Mouse (Mus musculus): Measurements from ENCODE around the gene Olfr1425.
"Not testable (repeated sequence)": the region's sequence is repeated elsewhere in the genome, so short reads cannot be mapped to it uniquely, and the experiment has no call there.

Gene Olfr1425

DNA sequence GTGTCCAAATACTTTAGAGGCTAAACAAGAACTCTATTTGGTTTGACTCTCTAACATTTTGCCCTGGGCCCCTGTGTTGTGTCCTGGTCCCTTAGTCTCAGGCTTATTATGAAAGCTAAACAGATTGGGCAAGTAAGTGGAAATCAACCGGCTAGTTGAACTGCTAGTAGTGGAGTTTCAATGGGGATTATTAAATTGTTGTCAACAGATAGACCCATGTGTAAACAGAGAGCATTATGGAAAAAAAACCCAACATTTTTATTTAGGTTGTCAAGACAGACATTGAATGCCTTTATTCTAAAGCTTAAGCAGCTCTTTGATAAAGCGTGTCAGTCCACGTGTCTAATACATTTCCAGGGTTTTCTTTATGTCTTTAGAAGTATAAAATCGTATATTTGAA lies at the start of gene Olfr1425:
Gene Olfr1425 (minus strand): TSS at position 101 of the 400 bp plus-strand sequence.
- DNase-seq (ENCODE audit: low spot score in 2 of 2) = not testable (repeated sequence)

DNA sequence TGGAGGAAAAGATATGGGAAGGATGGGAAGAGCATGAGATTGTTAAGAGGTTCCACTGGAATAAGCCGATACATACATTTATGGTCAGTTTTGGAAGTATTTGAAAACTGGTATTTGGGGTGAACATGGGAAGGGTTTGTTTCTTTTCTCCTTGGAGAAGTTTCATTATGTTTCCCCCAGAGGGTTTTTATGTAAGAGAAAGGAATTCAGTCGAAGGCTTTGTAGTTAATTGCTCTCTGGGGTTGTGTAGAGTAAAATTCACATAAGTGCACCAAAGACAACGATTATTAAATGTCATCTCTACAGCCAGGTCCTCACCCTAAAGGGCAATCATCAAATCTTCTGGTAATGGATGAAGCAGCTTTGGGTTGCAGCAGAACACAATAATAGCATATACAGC lies 45.6 kb upstream of the Olfr1425 start, which contains the start of gene Olfr76:
Gene Olfr76 (minus strand): TSS at position 101 of the 400 bp plus-strand sequence.
- DNase-seq (ENCODE audit: low spot score in 2 of 2) = no peak

DNA sequence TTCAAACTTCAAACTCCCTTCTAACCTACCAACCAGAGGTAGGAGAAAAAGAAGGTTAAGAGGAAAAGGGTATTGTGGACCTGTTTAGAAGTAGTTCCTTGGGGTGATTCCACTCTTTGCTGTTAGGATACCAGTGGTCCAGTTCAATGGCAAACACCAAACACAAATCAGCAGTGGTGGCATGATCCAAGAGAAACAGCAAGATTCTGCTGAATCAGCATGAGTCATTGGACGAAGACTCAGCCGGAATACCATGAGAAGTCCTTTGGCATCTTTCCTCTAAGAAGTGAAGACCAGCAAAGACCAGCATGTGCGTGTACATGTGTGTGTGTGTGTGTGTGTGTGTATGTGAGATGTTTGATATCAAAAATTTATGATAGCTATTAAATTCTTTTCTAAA lies 38.9 kb upstream of the Olfr1425 start:
- no peak for DNase-seq (ENCODE audit: low spot score in 2 of 2)

DNA sequence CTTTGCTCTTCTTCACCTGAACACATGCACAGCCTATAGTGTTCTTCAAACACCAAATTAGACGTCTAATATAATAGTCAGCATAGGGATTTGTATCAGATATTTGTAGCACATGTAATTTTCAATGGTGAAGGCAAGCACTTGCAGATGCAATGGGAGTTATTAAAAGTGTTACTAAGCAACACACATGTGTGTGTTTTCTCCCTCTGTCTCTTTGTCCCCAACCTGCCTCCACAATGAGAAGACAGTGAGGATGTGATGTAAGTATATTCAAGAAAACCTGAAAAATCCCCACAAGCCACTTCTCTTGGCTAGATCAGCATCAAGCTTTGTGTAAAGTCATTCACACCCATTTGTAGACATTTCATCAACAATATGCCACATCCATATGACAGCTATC lies 38.3 kb upstream of the Olfr1425 start, which contains the start of gene Olfr1428:
Gene Olfr1428 (minus strand): TSS at position 101 of the 400 bp plus-strand sequence.
- no peak for DNase-seq (ENCODE audit: low spot score in 2 of 2)

DNA sequence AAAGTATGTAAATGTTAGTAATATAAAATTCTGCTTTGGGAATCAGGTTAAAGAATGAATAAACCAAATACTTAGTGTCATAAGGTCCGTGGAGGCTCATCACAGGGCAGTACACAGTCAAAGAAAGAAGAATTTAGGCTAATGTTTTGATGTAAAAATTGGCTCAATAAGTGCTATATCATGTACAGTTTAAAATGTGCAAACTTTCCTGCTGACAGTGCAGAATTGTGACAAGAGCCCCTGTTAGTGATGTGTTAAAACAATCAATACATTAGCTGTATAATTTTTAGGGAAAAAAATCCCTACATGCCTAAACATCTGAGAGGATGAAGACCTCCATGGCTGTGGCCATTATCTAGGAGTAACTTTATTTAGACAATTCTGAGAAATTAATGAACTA lies 36.3 kb upstream of the Olfr1425 start:
- no peak for DNase-seq (ENCODE audit: low spot score in 2 of 2)

DNA sequence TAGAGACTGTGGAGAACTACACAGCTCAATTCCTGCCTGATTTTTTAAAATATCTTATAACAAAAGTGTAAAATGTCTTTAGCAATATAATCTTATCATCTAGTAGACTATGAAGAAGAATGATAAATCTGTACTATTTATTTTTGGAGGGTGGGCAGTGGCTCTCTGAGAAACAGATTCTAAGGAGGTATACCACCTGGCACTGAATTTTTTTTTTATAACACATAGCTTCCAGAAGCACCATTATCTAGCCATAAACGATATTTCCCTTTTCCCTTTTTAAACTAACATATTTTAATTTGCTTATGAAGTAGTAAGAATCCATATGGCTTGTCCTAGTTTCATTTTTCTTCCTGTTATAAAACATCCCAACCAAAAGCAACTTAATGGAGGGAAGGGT lies 27.0 kb upstream of the Olfr1425 start:
- DNase-seq (ENCODE audit: low spot score in 2 of 2) = no peak

DNA sequence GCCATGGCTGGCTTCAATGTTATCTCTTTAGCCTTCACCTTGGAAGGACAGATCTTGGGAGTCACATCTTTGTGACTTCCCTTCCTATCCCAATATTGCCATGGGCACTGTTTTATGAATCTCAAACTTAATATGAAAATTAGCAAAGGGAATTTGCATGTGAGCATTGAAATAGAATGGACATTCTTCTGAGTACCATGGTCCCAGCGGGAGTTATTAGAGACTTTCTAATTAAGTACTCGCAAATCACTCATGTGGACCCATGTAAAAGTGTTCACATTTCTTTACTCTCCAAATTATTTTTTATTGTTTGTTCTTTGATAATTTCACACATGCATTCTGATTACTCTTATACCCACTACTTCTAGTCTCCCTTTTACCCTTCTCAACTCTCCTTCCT lies 25.7 kb upstream of the Olfr1425 start, which contains the start of gene Olfr1427:
Gene Olfr1427 (minus strand): TSS at position 101 of the 400 bp plus-strand sequence.
- DNase-seq (ENCODE audit: low spot score in 2 of 2) = no peak

DNA sequence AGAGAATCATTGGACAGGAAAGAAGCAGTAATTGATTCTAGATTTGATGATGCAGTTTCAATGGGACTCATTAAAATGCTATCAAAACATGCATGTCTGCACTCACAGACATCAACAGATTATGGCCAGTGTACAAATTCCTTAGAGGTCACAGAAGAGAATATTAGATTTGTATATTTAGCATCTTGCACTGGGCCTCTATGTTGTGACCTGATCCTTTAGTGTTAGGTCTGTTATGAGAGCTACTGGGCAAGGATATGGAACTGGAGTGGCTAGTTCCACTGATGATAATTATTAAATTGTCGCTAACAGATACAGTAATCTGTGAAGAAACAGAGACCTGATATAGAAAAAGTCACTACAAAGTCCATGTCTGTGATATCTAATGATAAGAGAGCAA lies 14.4 kb upstream of the Olfr1425 start, which contains the start of gene Olfr1426:
Gene Olfr1426 (minus strand): TSS at position 101 of the 400 bp plus-strand sequence.
- no peak for DNase-seq (ENCODE audit: low spot score in 2 of 2)

DNA sequence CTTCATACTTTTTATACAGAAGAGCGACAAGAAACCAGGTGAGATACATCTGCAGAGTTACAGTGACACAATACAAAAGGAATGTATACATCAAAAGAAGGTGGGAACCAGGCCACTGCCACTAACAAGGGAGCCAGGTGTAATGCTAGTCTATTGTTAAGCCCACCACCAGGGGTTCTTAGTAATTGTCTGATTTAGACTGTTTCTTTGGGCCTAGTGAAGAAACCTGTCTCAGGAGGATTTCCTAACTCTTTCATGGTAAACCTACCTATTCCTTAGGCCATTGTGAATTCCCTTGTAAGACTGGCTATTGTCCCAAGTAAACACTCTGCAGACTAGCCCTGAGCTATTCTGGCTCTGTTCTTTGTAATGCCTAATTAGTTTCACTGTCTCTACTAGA lies 8.0 kb downstream of the Olfr1425 start:
- DNase-seq (ENCODE audit: low spot score in 2 of 2) = not testable (repeated sequence)

DNA sequence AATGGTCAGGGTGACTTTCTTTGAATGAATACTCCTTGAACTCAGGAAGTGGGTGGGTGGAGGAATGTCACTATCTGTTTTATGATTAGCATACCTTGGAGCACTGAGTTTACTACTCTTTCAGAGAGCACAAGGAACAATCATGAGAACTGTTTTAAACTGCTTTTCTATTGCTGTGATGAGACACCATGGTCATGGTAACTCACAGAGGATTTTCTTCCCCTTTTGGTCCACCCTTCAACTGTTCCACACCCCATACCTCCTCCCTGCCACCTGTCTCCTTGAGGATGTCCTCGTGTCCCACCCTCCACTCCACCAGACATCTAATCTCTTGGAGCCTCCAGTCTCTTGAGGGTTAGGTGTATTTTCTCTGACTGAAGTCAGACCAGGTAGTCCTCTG lies 9.7 kb downstream of the Olfr1425 start:
- not testable (repeated sequence) for DNase-seq (ENCODE audit: low spot score in 2 of 2)

DNA sequence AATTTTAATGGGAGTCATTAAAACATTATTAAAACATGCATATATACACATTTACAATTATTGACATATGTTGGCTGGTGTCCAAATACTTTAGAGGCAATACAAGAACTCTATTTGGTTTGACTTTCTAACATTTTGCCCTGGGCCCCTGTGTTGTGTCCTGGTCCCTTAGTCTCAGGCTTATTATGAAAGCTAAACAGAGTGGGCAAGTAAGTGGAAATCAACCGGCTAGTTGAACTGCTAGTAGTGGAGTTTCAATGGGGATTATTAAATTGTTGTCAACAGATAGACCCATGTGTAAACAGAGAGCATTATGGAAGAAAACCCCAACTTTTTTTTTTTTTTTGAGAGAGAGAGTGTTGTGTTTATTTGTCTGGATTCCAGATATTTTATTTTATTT lies 14.9 kb downstream of the Olfr1425 start, which contains the start of gene Olfr1424:
Gene Olfr1424 (minus strand): TSS at position 101 of the 400 bp plus-strand sequence.
- DNase-seq (ENCODE audit: low spot score in 2 of 2) = not testable (repeated sequence)

DNA sequence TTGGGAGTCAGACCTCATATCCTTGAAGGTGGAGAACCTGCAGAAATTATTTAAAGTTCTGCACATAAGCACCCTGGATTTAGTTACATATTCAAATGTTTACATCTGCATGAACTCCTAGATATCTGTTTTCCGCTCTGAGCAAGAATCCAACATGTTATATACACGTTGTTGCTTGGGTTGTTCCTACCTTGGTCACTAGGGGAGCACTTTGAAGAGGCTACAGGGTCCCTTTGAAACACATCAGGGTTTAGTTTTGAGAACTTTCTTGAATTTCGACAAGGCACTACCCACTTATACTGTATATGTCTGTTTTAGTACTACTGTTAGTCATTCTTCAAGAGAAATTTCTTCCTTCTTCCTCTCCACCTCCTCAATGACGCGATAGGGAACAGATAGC lies 34.4 kb downstream of the Olfr1425 start:
- no peak for DNase-seq (ENCODE audit: low spot score in 2 of 2)

DNA sequence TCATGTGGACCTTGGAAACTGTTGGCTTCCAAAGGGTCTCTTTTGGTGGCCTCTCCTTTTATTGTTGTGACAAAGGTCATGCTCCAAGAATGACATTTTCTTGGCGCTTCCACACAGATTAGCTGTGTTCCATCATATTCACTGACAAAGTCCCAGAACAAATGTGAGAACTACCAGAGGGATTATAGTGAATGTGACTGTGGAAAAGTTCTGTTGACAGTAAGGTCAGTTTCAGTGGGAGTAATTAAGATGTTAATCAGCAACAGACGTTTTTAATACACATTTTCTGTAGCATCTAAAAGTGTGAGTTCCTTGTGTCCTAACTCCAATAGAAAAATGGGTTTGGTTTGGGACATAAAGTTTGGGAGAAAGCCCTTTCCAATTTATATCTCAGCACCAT lies 36.3 kb downstream of the Olfr1425 start, which contains the start of gene Olfr1423:
Gene Olfr1423 (minus strand): TSS at position 101 of the 400 bp plus-strand sequence.
- no peak for DNase-seq (ENCODE audit: low spot score in 2 of 2)

DNA sequence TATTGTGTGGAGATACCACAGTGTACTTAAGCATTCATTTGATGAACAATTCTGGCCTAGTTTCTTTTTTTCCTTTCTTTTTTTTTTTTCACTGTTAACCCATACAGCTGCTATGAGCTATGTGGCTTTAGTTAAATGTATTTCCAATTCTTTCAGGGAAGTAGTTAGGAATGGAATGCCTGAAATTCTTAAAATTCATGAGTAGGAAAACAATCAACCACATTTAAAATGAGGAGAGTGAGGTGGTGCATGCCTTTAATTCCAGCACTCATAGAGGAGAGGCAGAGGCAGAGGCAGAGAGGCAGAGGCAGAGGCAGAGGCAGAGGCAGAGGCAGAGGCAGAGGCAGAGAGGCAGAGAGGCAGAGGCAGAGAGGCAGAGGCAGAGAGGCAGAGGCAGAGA lies 39.8 kb downstream of the Olfr1425 start:
- DNase-seq (ENCODE audit: low spot score in 2 of 2) = no peak

DNA sequence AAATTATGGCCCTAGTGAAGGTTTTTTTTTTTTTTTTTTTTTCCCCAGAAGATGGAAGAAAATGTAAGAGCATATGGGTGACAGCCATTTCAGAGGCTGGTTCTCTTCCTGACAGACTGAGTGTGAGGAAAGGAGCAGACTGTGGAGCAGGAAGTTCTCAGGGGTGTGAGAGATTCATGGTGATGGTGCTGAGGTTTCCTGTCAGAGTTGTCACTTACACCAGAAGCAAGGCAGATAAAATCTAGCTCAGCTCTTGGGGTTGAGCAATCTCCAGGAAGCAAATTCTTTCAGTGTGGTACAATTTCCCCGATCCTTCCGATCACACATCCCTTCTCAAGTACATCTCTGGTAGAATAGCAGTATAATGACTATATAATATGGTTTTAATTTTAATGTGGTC lies 50.9 kb downstream of the Olfr1425 start:
- no peak for DNase-seq (ENCODE audit: low spot score in 2 of 2)

DNA sequence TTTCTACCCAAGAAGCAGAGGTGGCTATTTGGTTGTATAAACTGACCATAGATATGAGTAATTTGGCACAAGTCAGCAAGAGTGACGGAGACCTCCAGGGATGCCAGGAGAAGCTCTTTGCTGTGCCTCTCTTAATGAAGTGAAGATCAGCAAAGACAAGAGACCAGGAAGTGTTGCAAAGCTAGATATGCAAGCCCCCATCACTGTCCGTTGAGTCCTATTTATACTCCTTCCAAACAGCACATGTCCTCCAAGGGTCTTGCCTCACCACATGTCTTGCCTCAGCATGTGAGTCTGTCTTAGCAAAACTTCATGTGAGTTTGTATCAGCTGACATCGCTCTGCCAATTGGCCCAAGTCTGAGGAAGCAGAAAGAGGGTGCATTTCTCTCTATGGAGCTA lies 52.2 kb downstream of the Olfr1425 start:
- DNase-seq (ENCODE audit: low spot score in 2 of 2) = no peak

DNA sequence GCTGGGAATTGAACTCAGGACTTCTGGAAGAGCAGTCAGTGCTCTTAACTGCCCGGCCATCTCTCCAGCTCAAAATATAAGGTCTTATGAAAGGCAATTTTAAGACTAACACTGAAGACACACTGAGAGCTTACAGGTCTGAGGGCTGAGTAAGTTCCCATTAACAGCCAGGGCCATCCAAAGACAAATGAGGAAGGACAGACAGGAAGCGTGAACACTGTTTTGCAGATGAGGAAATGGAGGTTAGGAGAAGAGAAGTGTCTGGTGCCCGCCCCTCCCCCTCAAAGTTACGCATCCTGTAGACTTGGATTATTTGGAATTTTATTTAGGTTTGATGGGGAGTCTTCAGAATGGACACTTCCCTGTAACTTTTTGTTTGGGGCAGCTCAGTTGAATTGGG lies 53.4 kb downstream of the Olfr1425 start:
- no peak for DNase-seq (ENCODE audit: low spot score in 2 of 2)
